Mouse (Mus musculus) CH12.LX (cell line): ENCODE data around the gene Ppp1r14d.

Source experiments
- MAX ChIP-seq: IDR thresholded peaks from 2 replicates; pipeline ENCODE4 v1.6.1; 2011; ENCODE audit warnings: low read length, improper control_type of control experiment
- SMC3 ChIP-seq: IDR thresholded peaks from 2 replicates; pipeline ENCODE4 v1.6.1; 2011; ENCODE audit warnings: low read depth, low read length, improper control_type of control experiment
- USF1 ChIP-seq: IDR thresholded peaks from 2 replicates; pipeline ENCODE4 v1.6.1; 2014; ENCODE audit warnings: low read depth, mild to moderate bottlenecking, inconsistent platforms, low read length, improper control_type of control experiment

DNA sequence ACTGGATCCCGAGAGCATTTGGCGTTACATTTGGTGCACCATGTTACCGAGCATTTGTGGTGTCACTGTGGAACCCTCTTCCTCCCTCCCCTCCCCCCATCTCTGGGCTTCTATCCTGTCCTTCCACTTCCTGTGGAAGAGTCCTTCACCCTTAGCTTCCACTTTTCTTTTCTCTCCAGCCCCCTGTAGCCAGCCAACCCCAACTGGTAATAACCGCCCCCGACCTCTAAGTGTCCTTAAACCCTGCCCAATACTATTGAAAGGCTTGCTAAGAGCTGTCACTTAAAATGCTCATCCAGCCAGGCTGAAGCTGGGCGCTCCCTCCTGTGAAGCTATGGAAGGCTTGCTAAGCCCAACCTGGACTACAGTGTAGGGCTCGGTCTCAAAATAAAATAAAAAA, 47.2 kb upstream of the Ppp1r14d start:
- TF ChIP-seq MAX (no peak), SMC3 (no peak), USF1 (no peak)
